ENCODE assay signal across 1 mouse cellular context in the genomic region with DNA sequence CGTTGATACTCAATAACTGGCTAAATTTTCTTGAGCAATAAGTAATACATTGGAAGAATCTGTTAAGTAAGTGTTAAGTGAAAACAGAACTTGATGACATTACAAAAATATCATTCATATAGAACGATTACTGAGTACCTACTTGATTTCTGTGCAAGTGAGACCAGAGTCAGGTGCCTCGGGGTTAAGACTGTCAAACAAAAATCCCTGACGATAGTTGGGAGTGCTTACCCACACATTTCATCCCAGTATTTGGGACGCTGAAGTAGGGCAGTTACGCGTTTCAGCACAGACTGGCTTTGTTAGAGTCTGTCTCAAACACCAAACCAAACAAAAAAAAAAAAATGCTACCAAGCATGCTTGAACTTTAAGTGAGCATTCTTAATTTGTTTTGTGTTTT.
TF ChIP-seq lines count a peak whose summit lies in the region.

No protein-coding gene starts in this region.

TF ChIP-seq in MEL, 35 proteins besides CTCF, POLR2A, EP300 and RAD21 (continued from another document):
- no peak for TF ChIP-seq SIN3A (IDR thresholded peaks at IDR 0.05; ENCODE audit: low read length)
- TF ChIP-seq E2F4 (IDR thresholded peaks at IDR 0.05; ENCODE audit: borderline replicate concordance, low read depth, low read length) = no peak
- no peak for TF ChIP-seq GATA1 (IDR thresholded peaks at IDR 0.05; ENCODE audit: low read depth, low read length)
